Comparison of ENCODE assay signal across 9 mouse cellular contexts in genomic region chr2:157170166-157170565, GRCm38 (mm10). TPM values are rescaled to one million over a fixed set of nuclear protein-coding genes. Genes with fewer than 3 reads are reported as not detected.
DNase-seq lines count a peak whose midpoint lies in the region; ATAC-seq and TF ChIP-seq lines count a peak whose summit lies in the region.
"Had no signal": no experiment of that assay in that cellular context is flagged by ENCODE, and none has a peak within 500 bp of the region (broad histone marks: within the 10 kb centered on the region; RNA-seq: fewer than 3 reads in every experiment).

No protein-coding gene starts in this region.

- no peaks in the 10 kb centered on the region for H3K4me1 ChIP-seq in lung, adult 2 months (ENCODE audit: control insufficient read depth, insufficient read depth, low read length)
- H3K4me1 ChIP-seq in neural tube, embryonic 15.5 days = no peaks in the 10 kb centered on the region

- intact Hi-C loops in heart, postnatal 10 days (cut with DNase I) = no loop called here

- DNase-seq in kidney, postnatal 14 days = peak; percentile 12
- DNase-seq in kidney, adult 9 months = no peak
- DNase-seq in embryo, embryonic 10.5 days (ENCODE audit: low spot score) = peak; percentile 74
- DNase-seq in lung, adult 2 months = peak; percentile 26
- no peak for DNase-seq in thymus, postnatal 10 days (ENCODE audit: low spot score in 2 of 2)
- no peak for DNase-seq in heart, postnatal 10 days

- H3K9me3 ChIP-seq in neural tube, embryonic 15.5 days (replicated peaks) = no peaks in the 10 kb centered on the region

- no peak for TF ChIP-seq CTCF in lung, adult 2 months (IDR thresholded peaks at IDR 0.05; ENCODE audit: insufficient read depth, low read length)

- H3K36me3 ChIP-seq in neural tube, embryonic 15.5 days = peaks cover 20% of the 10 kb centered on the region; the same call in 1 of the 2 replicates

- no peak for TF ChIP-seq POLR2A in lung, adult 2 months (IDR thresholded peaks at IDR 0.05; ENCODE audit: borderline replicate concordance, extremely low read depth, low read depth, low read length)

- H3K4me2 ChIP-seq in neural tube, embryonic 15.5 days = no peak overlapping the region

- no peaks in the 10 kb centered on the region for H3K27me3 ChIP-seq in neural tube, embryonic 15.5 days (replicated peaks)

- no peak overlapping the region for H3K9ac ChIP-seq in neural tube, embryonic 15.5 days (replicated peaks)
- H3K9ac ChIP-seq: liver, embryonic 14.5 days had no signal

- no peak for ATAC-seq in neural tube, embryonic 15.5 days (ENCODE audit: low FRiP score)
- no peak for ATAC-seq in activated CD4-positive, CD25-positive, alpha-beta regulatory T cell, adult 4 months

- H3K27ac ChIP-seq in neural tube, embryonic 15.5 days (replicated peaks) = 0 out of 2 replicates have a peak overlapping the region, but pooled peaks have one; percentile 18
- H3K27ac ChIP-seq: liver, embryonic 14.5 days had no signal

- H3K4me3 ChIP-seq in lung, adult 2 months (replicated peaks; ENCODE audit: extremely low read depth, low read depth, low read length) = no peak overlapping the region
- no peak overlapping the region for H3K4me3 ChIP-seq in neural tube, embryonic 15.5 days (replicated peaks)

- 58% methylated on average over 5 of the region's 5 CpGs for WGBS in lung, adult 2 months
- 26% methylated on average over 5 of the region's 5 CpGs for WGBS in neural tube, embryonic 15.5 days

RNA-seq across cellular contexts. Expression of gene Rbl1, which starts 34.2 kb away (rescaled TPM):
- 4.3 TPM in 2 replicates for polyA plus RNA-seq in lung, adult 2 months (2012; rRNA removed)
- 4.9 and 9.2 TPM in 2 replicates for polyA plus RNA-seq in neural tube, embryonic 15.5 days (2015; fragmentation: Nextera tagmentation; extraction: Ambion mirVana)
- 10 to 100 TPM; 22.1 to 22.4 TPM for polyA plus RNA-seq in activated CD4-positive, CD25-positive, alpha-beta regulatory T cell, adult 4 months (2017; shearing (Covaris generic))
- 1 to 10 TPM; 8.7 to 9.2 TPM for total RNA-seq in heart, postnatal 10 days (2021)

RNA-seq across cellular contexts. Expression of gene Samhd1, which starts 35.1 kb away (rescaled TPM):
- polyA plus RNA-seq in lung, adult 2 months (2012; rRNA removed) = 69.9 and 85.8 TPM in 2 replicates
- 11.9 and 14.6 TPM in 2 replicates for polyA plus RNA-seq in neural tube, embryonic 15.5 days (2015; fragmentation: Nextera tagmentation; extraction: Ambion mirVana)
- 100 to 1,000 TPM; 574 to 641 TPM for polyA plus RNA-seq in activated CD4-positive, CD25-positive, alpha-beta regulatory T cell, adult 4 months (2017; shearing (Covaris generic))
- total RNA-seq in heart, postnatal 10 days (2021) = 10 to 100 TPM; 20.5 to 25.3 TPM

Comparison
In these comparisons a context has a peak if more than half of its experiments do, and no peak if none do; other contexts are left out.
1. DNase-seq: peak in kidney, postnatal 14 days (single experiment), embryo, embryonic 10.5 days (single experiment) and lung, adult 2 months (single experiment); none in kidney, adult 9 months (single experiment), thymus, postnatal 10 days (0 of 2) and heart, postnatal 10 days (0 of 2).